Mouse (Mus musculus): ENCODE data around the gene Gas2l3. TPM values are rescaled to one million over a fixed set of nuclear protein-coding genes. Genes with fewer than 3 reads are reported as not detected.

The Gas2l3 gene
- polyA plus RNA-seq (2015; fragmentation: Nextera tagmentation; extraction: Ambion mirVana) = 4.4 and 5.1 TPM in 2 replicates

DNA sequence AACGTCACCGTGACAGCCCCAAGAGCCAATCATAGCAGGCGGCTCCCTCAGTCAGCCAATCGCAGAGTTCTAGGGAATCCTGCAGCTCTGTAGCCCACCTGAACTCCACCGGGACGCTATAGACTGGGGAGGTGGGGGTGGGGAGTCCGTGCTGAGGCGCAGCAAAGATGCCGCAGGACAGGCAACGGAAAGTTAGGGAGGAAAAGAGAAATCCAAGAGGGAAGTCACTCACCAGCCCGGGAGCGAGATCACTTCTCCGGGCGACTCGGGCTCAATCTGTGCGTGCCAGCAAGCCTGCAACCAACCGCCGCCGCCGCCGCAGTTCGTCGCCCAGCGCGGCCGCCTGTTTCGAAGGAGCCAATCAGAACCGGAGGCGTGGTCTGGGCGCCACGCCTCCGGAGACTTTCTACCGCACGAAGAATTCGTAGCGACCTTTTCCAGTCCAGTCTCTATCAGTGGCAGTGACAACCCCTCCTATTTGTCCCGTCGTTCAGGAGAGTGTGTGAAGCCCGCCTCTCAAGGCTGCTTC, at the start of gene Gas2l3:
Gene Gas2l3 (minus strand): TSS at position 345 of the 529 bp plus-strand sequence.
- Histone ChIP-seq H3K36me3 (ENCODE audit: control insufficient read depth, insufficient read depth) (peaks cover 4% of the 10 kb centered on the region; the same call in 1 of the 2 replicates), H3K27me3 (ENCODE audit: control insufficient read depth, insufficient read depth, low read depth, low read length) (no peaks in the 10 kb centered on the region), H3K9ac (ENCODE audit: low read depth, low read length) (peak within 1 kb of the TSS; percentile 80), H3K4me3 (ENCODE audit: low read depth, low read length) (peak within 1 kb of the TSS; percentile 89), H3K27ac (ENCODE audit: low read length) (peak within 1 kb of the TSS; percentile 86), H3K9me3 (replicated peaks; ENCODE audit: control insufficient read depth, low read length) (no peaks in the 10 kb centered on the region), H3K4me2 (ENCODE audit: low read depth, low read length) (peak within 1 kb of the TSS; percentile 89), H3K4me1 (ENCODE audit: control insufficient read depth, low read depth, low read length) (peaks cover 19% of the 10 kb centered on the region)
- under 1% methylated on average over 39 of the region's 39 CpGs for WGBS (ENCODE audit: insufficient replicate concordance)
- peak; percentile 88 for ATAC-seq (ENCODE audit: low read depth)

DNA sequence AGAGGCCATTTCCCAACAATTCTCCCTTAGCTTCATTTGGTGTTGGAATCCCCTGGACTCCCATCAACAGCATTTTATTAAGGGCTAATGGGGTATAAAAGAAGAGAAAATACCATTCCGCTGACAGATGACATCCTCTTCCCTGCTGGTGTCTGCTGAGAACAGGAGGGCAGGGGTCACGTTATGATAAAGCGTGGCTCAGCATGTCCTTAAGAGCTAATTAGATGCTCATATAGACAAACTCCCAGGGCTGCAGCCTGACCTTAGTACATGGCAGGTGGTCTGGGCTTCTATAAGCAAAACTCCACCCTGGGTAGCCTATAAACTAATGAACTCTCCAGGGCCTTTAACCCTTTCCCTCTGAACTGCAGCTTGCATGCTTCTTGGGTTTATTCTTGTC, 47.6 kb upstream of the Gas2l3 start:
- no peak overlapping the region for H3K4me3 ChIP-seq (ENCODE audit: low read depth, low read length)
- H3K4me2 ChIP-seq (ENCODE audit: low read depth, low read length) = no peak overlapping the region
- H3K36me3 ChIP-seq (ENCODE audit: control insufficient read depth, insufficient read depth) = no peaks in the 10 kb centered on the region
- no peaks in the 10 kb centered on the region for H3K27me3 ChIP-seq (ENCODE audit: control insufficient read depth, insufficient read depth, low read depth, low read length)
- H3K27ac ChIP-seq (ENCODE audit: low read length) = no peak overlapping the region
- no peaks in the 10 kb centered on the region; the same call in 1 of the 2 replicates for H3K4me1 ChIP-seq (ENCODE audit: control insufficient read depth, low read depth, low read length)
- 57% methylated on average over 3 of the region's 3 CpGs for WGBS (ENCODE audit: insufficient replicate concordance)
- no peak overlapping the region for H3K9ac ChIP-seq (ENCODE audit: low read depth, low read length)
- no peaks in the 10 kb centered on the region for H3K9me3 ChIP-seq (replicated peaks; ENCODE audit: control insufficient read depth, low read length)
- ATAC-seq (ENCODE audit: low read depth) = no peak

DNA sequence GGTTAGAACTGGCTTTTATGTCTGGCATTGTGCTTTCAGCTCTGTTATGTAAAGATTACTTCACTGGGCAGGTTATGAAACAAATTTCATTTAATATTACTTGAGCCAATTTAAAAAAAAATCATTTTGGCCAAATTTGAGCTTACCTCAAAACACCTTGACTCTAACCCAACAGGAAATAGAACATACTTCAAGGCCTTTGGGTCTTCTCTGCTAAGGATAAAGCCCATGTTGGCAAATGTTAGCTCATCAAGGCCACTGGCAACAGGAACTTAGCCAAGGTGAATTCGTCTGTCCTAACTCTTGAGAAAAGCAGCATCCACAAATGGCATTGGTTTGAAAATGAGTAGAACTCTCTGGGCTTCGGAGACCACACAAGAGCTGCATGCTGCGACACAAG, 46.5 kb upstream of the Gas2l3 start:
- H3K9ac ChIP-seq (ENCODE audit: low read depth, low read length) = no peak overlapping the region

DNA sequence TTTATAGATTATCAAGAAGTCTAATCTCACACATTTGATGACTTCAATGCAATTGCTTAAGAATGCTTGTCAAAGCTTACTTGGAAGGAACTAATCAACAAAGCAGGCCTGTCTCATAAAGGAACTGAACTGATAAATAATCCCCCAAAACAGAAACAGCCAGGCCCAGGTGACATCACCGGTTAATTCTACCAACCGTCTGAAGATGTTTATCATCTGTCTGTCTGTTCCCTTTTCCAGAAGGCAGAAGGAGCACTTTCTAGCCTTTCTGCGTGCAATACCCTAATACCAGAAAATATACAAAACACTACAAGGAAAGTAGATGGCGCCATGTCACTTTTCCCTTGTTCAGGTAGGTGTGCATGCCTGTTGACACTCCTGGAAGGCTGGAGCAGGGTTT, 45.7 kb upstream of the Gas2l3 start:
- H3K36me3 ChIP-seq (ENCODE audit: control insufficient read depth, insufficient read depth) = no peaks in the 10 kb centered on the region
- WGBS (ENCODE audit: insufficient replicate concordance) = 34% methylated on average over 4 of the region's 4 CpGs
- H3K27me3 ChIP-seq (ENCODE audit: control insufficient read depth, insufficient read depth, low read depth, low read length) = no peaks in the 10 kb centered on the region
- H3K9me3 ChIP-seq (replicated peaks; ENCODE audit: control insufficient read depth, low read length) = no peaks in the 10 kb centered on the region
- no peak overlapping the region for H3K4me2 ChIP-seq (ENCODE audit: low read depth, low read length)
- no peak for ATAC-seq (ENCODE audit: low read depth)
- H3K27ac ChIP-seq (ENCODE audit: low read length) = no peak overlapping the region
- no peak overlapping the region for H3K9ac ChIP-seq (ENCODE audit: low read depth, low read length)
- no peaks in the 10 kb centered on the region for H3K4me1 ChIP-seq (ENCODE audit: control insufficient read depth, low read depth, low read length)
- H3K4me3 ChIP-seq (ENCODE audit: low read depth, low read length) = no peak overlapping the region

More for the DNA sequence above, 46.5 kb upstream of the Gas2l3 start:
- Histone ChIP-seq H3K27ac (ENCODE audit: low read length) (no peak overlapping the region), H3K27me3 (ENCODE audit: control insufficient read depth, insufficient read depth, low read depth, low read length) (no peaks in the 10 kb centered on the region), H3K9me3 (replicated peaks; ENCODE audit: control insufficient read depth, low read length) (no peaks in the 10 kb centered on the region), H3K36me3 (ENCODE audit: control insufficient read depth, insufficient read depth) (no peaks in the 10 kb centered on the region), H3K4me2 (ENCODE audit: low read depth, low read length) (no peak overlapping the region), H3K4me3 (ENCODE audit: low read depth, low read length) (no peak overlapping the region), H3K4me1 (ENCODE audit: control insufficient read depth, low read depth, low read length) (no peaks in the 10 kb centered on the region; the same call in 1 of the 2 replicates)
- 66% methylated on average over 3 of the region's 3 CpGs for WGBS (ENCODE audit: insufficient replicate concordance)
- no peak for ATAC-seq (ENCODE audit: low read depth)

DNA sequence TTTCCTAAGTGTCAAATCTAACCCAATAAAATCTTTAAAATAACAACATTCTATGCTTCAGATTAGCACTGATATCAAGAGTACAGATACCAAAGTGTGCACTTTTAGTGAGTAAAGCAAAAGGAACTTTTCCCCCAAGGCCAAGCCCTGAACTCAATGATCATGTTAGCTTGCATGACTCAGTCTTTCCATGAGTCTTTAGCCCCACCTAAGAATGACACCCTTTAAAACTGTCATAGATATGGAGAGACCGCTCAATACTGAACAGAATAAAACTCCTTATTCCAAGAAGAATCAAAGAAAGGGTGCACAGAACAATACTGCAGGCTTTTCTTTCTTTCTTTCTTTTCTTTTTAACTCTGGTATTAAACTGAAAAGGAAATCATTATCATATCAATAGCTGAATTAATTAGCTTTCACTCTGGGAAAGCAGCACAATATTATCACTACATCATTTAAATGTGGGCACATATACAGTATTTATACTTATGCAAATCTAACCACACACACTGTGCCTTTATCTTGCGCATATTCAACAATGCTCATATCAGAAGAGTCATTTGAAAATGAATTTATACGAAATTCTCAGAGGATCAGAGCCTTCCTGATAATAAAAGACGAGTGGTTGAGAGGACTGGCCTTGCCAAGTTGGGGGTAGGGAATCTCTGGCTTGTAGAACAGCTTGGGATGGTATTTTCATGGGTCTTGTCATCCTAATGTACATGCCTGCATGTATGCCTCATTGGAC, 43.4 kb upstream of the Gas2l3 start:
- ATAC-seq (ENCODE audit: low read depth) = no peak
- no peaks in the 10 kb centered on the region; the same call in 1 of the 2 replicates for H3K4me1 ChIP-seq (ENCODE audit: control insufficient read depth, low read depth, low read length)
- no peak overlapping the region for H3K4me3 ChIP-seq (ENCODE audit: low read depth, low read length)
- H3K4me2 ChIP-seq (ENCODE audit: low read depth, low read length) = no peak overlapping the region
- H3K9ac ChIP-seq (ENCODE audit: low read depth, low read length) = no peak overlapping the region
- H3K9me3 ChIP-seq (replicated peaks; ENCODE audit: control insufficient read depth, low read length) = no peaks in the 10 kb centered on the region
- no peak overlapping the region for H3K27ac ChIP-seq (ENCODE audit: low read length)
- WGBS (ENCODE audit: insufficient replicate concordance) = 51% methylated on average over 4 of the region's 4 CpGs
- no peaks in the 10 kb centered on the region for H3K27me3 ChIP-seq (ENCODE audit: control insufficient read depth, insufficient read depth, low read depth, low read length)
- no peaks in the 10 kb centered on the region for H3K36me3 ChIP-seq (ENCODE audit: control insufficient read depth, insufficient read depth)

GRCm38 (mm10) chr10:89484907-89485306, 41.1 kb upstream of the Gas2l3 start:
- H3K9me3 ChIP-seq (replicated peaks; ENCODE audit: control insufficient read depth, low read length) = no peaks in the 10 kb centered on the region
- ATAC-seq (ENCODE audit: low read depth) = no peak
- no peak overlapping the region for H3K27ac ChIP-seq (ENCODE audit: low read length)

DNA sequence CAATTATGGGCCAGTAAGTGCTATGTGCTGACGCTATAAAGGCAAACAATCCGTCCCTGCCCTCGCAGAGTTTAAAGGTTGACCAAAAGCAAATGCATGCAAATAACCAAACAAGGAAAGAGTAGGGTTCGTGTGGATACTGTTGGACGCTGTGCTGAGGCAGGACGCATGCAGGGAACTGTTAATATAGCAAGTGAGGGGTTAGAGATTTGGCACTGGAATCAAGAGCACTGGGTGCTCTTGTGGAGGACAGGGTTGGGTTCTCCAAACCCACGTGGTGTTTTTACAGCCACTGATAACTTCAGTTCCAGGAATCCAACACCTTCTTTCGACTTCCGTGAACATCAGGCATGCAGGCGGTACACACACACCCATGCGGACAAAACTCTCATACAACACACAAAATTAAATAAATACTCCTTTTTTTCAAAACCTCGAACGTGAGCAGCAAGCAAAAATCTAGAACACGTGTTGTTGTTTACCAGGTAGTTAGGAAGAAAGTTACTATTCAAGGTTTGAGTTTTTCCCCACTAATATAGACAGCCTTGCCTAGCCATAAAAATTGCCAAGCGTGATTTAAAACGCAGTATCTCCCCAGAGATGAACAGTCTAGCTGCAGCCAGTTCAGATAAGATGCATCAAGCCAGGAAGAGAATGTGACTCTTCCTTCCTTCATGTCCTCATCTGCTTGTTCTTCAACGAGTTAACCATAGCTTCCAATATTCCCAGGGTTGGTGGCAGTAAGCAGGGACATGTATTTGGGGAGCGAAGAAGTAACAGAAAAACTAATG, 40.2 kb upstream of the Gas2l3 start:
- no peak overlapping the region for H3K4me3 ChIP-seq (ENCODE audit: low read depth, low read length)
- no peak overlapping the region for H3K9ac ChIP-seq (ENCODE audit: low read depth, low read length)
- no peak overlapping the region for H3K27ac ChIP-seq (ENCODE audit: low read length)
- no peaks in the 10 kb centered on the region for H3K9me3 ChIP-seq (replicated peaks; ENCODE audit: control insufficient read depth, low read length)
- 51% methylated on average over 18 of the region's 18 CpGs for whole genome bisulfite sequencing (ENCODE audit: insufficient replicate concordance)
- H3K36me3 ChIP-seq (ENCODE audit: control insufficient read depth, insufficient read depth) = no peaks in the 10 kb centered on the region
- peak; percentile 70 for ATAC-seq (ENCODE audit: low read depth)
- H3K27me3 ChIP-seq (ENCODE audit: control insufficient read depth, insufficient read depth, low read depth, low read length) = no peaks in the 10 kb centered on the region
- no peaks in the 10 kb centered on the region; the same call in 1 of the 2 replicates for H3K4me1 ChIP-seq (ENCODE audit: control insufficient read depth, low read depth, low read length)
- no peak overlapping the region for H3K4me2 ChIP-seq (ENCODE audit: low read depth, low read length)

More at GRCm38 (mm10) chr10:89484907-89485306, 41.1 kb upstream of the Gas2l3 start:
- no peak overlapping the region for H3K4me3 ChIP-seq (ENCODE audit: low read depth, low read length)
- no peaks in the 10 kb centered on the region for H3K27me3 ChIP-seq (ENCODE audit: control insufficient read depth, insufficient read depth, low read depth, low read length)
- no peak overlapping the region for H3K9ac ChIP-seq (ENCODE audit: low read depth, low read length)
- H3K4me1 ChIP-seq (ENCODE audit: control insufficient read depth, low read depth, low read length) = no peaks in the 10 kb centered on the region; the same call in 1 of the 2 replicates
- no peak overlapping the region for H3K4me2 ChIP-seq (ENCODE audit: low read depth, low read length)
- no peaks in the 10 kb centered on the region for H3K36me3 ChIP-seq (ENCODE audit: control insufficient read depth, insufficient read depth)

GRCm38 (mm10) chr10:89483113-89483512, 39.3 kb upstream of the Gas2l3 start:
- Histone ChIP-seq H3K27me3 (ENCODE audit: control insufficient read depth, insufficient read depth, low read depth, low read length) (no peaks in the 10 kb centered on the region), H3K27ac (ENCODE audit: low read length) (no peak overlapping the region), H3K9me3 (replicated peaks; ENCODE audit: control insufficient read depth, low read length) (no peaks in the 10 kb centered on the region), H3K9ac (ENCODE audit: low read depth, low read length) (no peak overlapping the region), H3K4me1 (ENCODE audit: control insufficient read depth, low read depth, low read length) (no peaks in the 10 kb centered on the region; the same call in 1 of the 2 replicates), H3K36me3 (ENCODE audit: control insufficient read depth, insufficient read depth) (no peaks in the 10 kb centered on the region), H3K4me3 (ENCODE audit: low read depth, low read length) (no peak overlapping the region), H3K4me2 (ENCODE audit: low read depth, low read length) (no peak overlapping the region)
- ATAC-seq (ENCODE audit: low read depth) = no peak
- 70% methylated on average over 14 of the region's 14 CpGs for WGBS (ENCODE audit: insufficient replicate concordance)
